Mouse (Mus musculus) left cerebral cortex, postnatal 10 days (tissue): ENCODE data around the gene Crybg1. TPM values are rescaled to one million over a fixed set of nuclear protein-coding genes. Genes with fewer than 3 reads are reported as not detected.

Experiments used
- DNase-seq, 2 experiments: peaks; one replicate each; pipeline ENCODE4 v3.0.0; 2021 to 2022; ENCODE audit warnings: low spot score in 2 of 2, mixed read lengths in 1 of 2; ENCODE audit errors: extremely low spot score in 1 of 2
- intact Hi-C: fragments of 180-260 bp; cut with DNase I; formaldehyde crosslinking; loops from one replicate; pipeline ENCODE4 v1.15.1; 2025
- total RNA-seq, 2 experiments: library from RNA; stranded (reverse); gene quantifications; 2 replicates each; pipeline ENCODE4 v1.2.3; 2021

The Crybg1 gene
- total RNA-seq, 2 experiments from 2014 or later = 0.55 to 0.64 TPM

DNA sequence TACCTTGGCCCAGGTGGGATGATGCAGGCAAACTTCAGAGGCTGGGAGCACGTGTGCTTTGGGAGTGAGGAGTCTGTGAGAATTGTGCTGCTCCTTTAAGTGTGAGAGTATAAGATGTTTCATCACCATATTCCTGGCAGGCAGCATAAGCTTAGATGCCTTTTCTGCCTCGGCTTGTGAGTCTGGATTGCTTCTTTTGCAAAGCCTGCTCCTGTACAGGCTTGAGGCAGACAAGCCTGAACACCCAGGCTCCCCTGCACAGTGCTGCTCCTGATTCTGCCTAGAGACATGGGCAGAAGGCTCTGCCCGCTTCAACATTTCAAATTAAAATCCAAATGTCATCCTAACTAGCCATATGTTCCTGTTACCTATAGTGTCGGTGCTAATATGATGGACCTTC lies 128.5 kb downstream of the Crybg1 start:
- intact Hi-C loops = no loop called here
- peak in 1 of 2 experiments; percentile 10 for DNase-seq

DNA sequence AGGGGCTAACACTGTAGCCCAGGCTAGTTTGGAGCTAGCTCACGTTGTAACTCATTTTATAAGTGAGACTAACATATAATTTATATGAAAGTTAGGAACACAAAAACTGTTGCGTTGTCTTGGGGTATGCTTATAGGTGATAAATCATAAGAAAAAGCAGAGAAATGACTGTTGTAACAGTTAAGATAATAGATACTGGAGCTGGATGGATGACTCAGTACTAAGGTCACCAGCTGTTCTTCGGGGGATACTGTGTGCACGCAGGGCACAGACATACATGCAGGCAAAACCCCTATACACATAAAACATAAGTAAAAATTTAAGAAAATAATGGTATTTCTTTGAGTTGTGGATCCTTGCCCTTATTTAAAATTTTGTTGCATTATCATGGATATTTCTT lies 130.1 kb downstream of the Crybg1 start:
- intact Hi-C loops = no loop called here
- no peak for DNase-seq

DNA sequence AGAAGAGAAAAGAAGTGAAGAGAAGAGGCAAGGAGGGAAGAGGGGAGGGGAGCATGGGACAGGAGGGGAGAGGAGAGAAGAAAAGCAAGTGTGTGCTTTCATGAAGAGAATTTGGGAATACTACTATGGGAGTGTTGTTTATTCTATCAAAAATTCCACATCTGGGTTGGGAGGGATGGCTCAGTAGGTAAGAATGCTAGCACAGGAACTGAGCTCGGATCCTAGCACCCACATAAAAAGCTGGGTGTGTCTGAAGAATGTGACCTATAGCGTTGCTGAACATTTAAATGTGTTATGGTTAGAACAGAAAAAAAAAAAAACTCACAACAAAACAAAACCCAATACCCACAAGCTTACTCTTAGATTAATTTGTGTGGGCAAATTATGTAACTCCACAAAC lies 133.0 kb downstream of the Crybg1 start:
- intact Hi-C loops = no loop called here
- DNase-seq = no peak

DNA sequence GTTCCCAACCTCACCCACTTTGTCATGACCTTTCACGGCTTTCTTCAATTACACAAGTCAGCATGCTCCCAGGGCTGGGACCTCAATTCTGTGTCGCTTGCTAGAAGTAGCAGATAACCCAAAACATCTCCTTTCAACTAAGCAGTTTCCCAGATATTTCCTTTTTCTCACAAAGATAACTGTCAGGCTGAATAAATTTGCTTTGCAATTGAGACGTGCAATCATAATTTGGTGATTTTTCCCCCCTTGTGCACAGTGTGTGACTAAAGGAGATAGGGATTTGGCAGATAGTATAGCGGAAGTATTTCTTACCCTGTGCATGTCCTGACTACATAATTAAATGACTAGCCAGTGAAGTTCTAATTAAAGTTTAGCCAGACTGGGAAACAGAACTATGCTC lies 134.8 kb downstream of the Crybg1 start:
- DNase-seq = no peak
- intact Hi-C loops = no loop called here

GRCm38 (mm10) chr10:44011408-44011807 lies 137.2 kb downstream of the Crybg1 start:
- no peak for DNase-seq
- intact Hi-C loops = no loop called here

- intact Hi-C loops = no loop called here
Measured at GRCm38 (mm10) chr10:44008808-44009207, 139.8 kb downstream of the Crybg1 start.

GRCm38 (mm10) chr10:44006815-44007214 lies 141.8 kb downstream of the Crybg1 start:
- intact Hi-C loops = no loop called here
- no peak for DNase-seq

More at GRCm38 (mm10) chr10:44008808-44009207, 139.8 kb downstream of the Crybg1 start:
- DNase-seq = no peak

DNA sequence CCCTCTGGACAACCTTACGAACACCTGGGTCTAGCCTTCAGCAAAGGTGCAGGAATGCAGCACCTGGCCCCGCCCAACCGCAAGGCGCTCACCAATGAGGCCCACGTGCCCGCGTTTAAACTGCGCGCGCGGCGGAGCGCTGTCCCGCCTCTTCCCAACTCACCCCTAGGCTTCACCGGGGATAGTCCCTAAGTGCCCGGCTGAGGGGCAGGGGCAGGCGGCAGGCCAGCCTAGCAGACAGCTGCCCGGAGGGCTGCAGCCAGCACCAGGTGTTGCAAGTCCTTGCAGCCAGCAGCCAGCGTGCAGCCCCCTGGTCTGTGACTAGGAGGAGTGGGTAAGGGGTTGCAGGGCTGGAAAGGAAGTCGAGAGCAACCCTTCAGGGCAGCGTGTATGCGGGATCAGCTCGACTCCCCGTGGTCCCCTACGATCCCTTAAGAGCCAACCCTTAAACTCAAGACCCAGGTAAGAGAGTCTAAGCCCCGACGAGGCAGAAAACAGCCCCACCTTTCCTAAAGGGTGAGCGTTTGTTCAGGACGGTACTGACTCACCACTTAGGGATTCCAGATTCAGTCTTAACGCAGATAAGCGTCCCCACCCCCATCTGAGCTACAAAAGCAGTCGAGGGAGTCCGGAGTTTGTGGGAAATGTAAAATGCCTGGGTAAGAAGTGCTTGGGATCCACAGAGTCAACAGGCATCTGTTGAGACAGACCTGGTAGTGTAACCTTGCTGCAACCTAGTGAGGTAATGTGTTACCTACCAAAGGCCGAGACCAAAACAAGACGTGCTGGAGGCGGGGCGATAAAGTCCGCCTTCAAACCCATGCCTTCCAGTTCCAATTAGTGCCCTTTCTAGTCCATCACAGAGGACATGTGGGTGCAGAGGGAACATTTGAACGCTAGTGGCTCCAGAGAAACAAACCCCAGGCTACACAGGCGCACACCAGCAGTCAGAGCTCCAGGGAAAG lies 142.7 kb downstream of the Crybg1 start:
- intact Hi-C loops = no loop called here

DNA sequence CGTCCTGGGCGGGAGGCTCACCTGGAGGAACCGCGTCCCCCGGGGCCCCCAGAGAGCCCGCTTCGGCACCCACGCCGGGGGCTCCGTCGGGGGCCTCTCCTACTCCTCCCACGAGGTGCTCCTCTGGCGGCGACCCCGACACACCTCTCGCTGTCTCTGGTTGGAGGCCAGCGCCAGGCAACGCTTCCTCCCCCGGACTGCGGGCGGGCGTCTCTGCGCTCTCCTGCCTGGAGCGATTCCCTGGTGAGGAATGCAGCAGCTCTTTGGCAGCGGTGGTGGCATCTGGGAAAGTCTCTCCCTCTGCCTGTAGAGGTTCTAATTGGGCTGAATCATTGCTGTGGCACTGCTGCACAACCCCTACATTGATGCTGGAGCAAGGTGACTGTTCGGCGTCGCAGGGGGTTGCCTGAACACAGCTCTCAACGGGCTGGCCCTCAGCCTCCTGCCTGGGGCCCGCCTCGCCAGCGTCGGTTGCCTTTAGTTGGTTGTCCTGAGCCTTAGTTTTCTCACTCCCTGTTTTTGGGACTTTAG lies 144.4 kb downstream of the Crybg1 start:
- peak in 1 of 2 experiments; percentile 37 for DNase-seq
- intact Hi-C loops = no loop called here

More for the DNA sequence above, 142.7 kb downstream of the Crybg1 start:
- DNase-seq = peak in 1 of 2 experiments; percentile 34

DNA sequence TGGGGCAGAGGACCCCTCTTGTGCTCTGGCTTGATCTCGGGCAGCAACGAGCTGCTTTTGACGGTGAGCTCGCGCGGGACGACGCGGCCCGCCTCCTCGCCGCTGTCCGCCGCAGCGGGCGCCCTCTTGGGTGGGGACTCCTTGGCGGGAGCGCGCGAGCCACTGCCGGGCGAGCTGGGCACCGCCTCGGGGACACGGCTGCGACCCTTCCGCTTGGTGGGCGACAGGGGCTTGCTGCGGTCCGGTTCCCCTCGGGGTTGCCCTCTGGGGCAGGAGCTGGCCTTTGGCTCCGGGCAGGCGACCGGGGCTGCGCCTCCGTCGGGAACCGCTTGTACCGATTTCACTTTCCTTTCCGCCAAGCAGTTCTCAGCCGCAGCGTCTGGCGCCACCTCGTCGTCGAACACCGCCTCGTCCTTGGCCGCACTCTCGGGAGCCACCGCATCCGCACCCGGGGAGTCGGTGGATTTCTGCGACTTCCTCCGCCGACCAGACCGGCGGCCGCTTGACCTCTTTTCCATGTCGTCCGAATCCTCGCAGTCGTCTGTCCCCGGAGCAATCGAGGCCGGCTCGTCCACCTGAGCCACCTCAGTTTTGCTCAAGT lies 145.0 kb downstream of the Crybg1 start:
- DNase-seq = peak in 1 of 2 experiments; percentile 67
- intact Hi-C loops = no loop called here

DNA sequence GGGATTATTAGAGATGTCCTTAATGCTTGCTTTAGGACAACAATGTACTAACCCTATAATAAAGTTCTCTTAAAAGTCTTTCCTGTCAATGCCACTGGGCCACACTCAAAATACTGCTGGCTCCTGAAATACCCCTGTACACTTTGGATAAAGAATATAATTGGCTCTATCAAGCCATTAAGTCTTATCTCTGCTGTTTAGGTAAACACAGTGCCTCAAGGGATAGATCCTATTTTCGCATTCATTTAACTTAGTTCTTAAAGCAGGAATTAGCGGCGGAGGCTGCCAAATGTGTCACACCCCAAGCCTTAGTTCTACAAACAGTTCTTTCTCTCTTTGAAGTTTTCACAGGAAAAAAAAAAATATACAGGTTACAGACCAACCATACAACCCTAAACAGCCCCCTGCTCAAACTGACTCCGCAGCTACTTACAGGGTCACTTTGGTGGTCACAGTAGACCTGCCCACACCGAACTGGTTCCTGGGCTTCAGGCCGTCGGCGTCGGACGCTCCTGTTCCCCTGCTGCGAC lies 145.6 kb downstream of the Crybg1 start:
- DNase-seq = no peak
- intact Hi-C loops = no loop called here

DNA sequence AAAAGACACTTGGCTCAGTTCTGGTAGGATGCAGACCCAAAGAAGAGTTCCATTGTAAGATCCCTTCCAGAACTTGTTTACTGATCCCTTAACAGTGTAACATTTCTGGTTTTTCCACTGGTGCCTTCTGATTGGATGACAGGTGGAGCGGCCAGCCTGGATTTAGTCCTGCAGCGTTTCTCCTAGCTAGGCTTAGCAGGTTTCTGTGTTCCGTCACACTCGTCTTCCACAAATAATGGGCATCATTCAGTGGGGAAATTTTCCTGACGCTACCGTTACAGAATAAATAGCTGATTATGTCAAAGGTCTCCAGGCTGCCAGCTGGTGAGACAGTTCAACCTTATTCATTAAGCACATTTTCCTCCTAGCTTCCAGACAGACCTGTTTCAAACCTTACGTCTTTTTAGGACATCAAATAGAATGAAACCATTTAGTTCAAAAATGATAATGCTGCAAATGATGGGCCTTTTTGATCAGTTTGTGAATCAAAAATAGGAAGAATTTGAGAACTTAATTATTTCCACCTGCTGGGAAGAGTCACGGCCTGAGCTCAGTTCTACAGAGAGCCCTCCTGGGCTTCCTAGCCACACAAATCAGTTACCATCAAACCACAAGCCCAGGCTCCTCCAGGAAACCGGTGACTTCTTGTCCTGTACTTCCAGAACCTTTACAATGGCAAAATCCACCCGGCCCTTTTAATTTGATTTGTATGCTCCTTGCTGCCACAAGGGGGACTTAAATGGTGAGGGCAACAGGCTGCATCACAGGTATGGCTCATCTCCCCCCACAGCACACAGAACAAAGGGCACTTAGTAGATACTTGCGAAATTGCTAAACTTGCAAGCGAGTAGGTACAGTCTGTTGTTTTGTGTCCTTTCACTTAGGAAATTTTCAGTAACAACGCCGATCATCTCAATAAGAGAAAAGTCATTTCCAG lies 146.4 kb downstream of the Crybg1 start:
- no peak for DNase-seq
- intact Hi-C loops = no loop called here

GRCm38 (mm10) chr10:44000156-44000865 lies 148.3 kb downstream of the Crybg1 start:
- intact Hi-C loops = no loop called here

GRCm38 (mm10) chr10:43998503-43999082 lies 150.1 kb downstream of the Crybg1 start:
- intact Hi-C loops = no loop called here
- no peak for DNase-seq

More at GRCm38 (mm10) chr10:44000156-44000865, 148.3 kb downstream of the Crybg1 start:
- DNase-seq = no peak

- intact Hi-C loops = no loop called here
- no peak for DNase-seq
Measured at GRCm38 (mm10) chr10:43998023-43998422, 150.6 kb downstream of the Crybg1 start.

- intact Hi-C loops = no loop called here
- DNase-seq = no peak
Measured at GRCm38 (mm10) chr10:43997276-43997675, 151.4 kb downstream of the Crybg1 start.

DNA sequence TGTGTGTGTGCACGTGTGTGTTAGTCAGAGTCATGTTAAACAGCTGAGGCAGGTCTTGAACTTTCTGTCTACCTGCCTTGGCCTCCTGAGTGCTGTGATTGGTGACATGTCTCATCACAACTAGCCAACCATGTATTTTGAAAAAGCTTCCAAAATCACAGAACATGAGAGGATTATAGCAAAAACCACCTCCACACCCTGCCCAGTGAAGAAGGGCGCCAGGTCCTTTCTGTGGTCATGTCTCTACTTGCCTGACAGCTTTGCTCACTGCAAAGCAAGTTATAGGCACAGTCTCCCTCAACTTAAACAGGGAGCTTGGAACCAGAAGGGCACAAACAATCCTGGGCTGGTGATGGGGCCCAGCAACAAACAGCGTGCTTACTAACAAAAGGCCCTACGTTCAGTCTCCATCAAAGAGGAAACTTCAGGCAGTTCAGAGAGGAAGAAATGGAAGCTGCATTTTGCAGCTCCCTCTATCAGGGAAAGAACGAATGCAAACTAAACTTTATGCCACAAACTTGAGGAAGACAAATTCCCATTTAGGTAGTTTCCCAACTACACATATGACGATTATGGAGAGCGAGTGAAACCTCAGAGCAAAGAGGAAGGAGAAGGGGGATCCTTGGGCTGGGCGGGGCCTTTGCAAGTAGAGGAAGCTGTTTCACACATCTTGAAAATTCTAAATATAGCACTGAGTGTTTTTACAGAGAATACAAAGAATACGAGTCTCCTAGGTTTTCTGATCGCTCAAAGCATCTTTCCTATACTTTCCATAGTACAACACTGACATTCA lies 152.6 kb downstream of the Crybg1 start:
- intact Hi-C loops = no loop called here
- no peak for DNase-seq
